Mouse (Mus musculus): Measurements from ENCODE around the gene Polr2l.

Polr2l gene

DNA sequence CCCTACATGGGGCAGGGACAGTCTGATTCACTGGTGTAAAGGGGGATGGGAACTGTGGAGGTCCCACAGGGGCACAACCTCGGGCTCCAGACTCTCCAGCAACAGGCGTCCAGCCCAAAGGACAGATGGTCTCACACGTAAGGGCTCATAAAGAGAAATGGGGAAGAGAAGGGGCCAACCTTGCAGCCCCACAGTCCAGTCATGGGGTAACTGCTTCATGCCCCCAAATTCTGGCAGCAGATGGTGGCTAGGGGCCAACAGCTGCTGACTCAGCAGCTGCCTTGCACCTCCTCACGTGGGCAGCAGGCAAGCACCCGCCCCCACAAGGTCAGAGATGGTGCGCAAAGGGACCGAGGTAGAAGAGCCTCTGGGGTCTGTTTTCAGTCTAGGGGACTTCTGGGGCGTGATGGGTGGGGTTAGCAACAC lies 42.7 kb downstream of the Polr2l start:
- Histone ChIP-seq H3K9me3 (ENCODE audit: low read length) (no peaks in the 10 kb centered on the region), H3K4me3 (replicated peaks; ENCODE audit: low read length) (0 out of 2 replicates have a peak overlapping the region, but pooled peaks have one; percentile 13), H3K36me3 (ENCODE audit: insufficient read depth, low read length) (peaks cover 40% of the 10 kb centered on the region), H3K27me3 (ENCODE audit: insufficient read depth, low read length) (no peaks in the 10 kb centered on the region), H3K4me1 (replicated peaks; ENCODE audit: low read depth, low read length) (peaks cover 91% of the 10 kb centered on the region)
- TF ChIP-seq CTCF (conservative IDR thresholded peaks at IDR 0.05; ENCODE audit: low read length) = no peak
- no peak for TF ChIP-seq NANOG (IDR thresholded peaks at IDR 0.05; ENCODE audit: borderline replicate concordance, low read length)
- TF ChIP-seq POU5F1 (IDR thresholded peaks at IDR 0.05; ENCODE audit: borderline replicate concordance, low read length) = no peak

GRCm38 (mm10) chr7:141431434-141432185 lies 43.3 kb downstream of the Polr2l start:
- Histone ChIP-seq H3K4me3 (replicated peaks; ENCODE audit: low read length) (0 out of 2 replicates have a peak overlapping the region, but pooled peaks have one; percentile 13), H3K4me1 (replicated peaks; ENCODE audit: low read depth, low read length) (peaks cover 91% of the 10 kb centered on the region), H3K36me3 (ENCODE audit: insufficient read depth, low read length) (peaks cover 40% of the 10 kb centered on the region), H3K9me3 (ENCODE audit: low read length) (no peaks in the 10 kb centered on the region), H3K27me3 (ENCODE audit: insufficient read depth, low read length) (no peaks in the 10 kb centered on the region)
- TF ChIP-seq CTCF (conservative IDR thresholded peaks at IDR 0.05; ENCODE audit: low read length) (no peak), POU5F1 (IDR thresholded peaks at IDR 0.05; ENCODE audit: borderline replicate concordance, low read length) (no peak), NANOG (IDR thresholded peaks at IDR 0.05; ENCODE audit: borderline replicate concordance, low read length) (no peak)

- Histone ChIP-seq H3K4me1 (replicated peaks; ENCODE audit: low read depth, low read length) (peaks cover 91% of the 10 kb centered on the region), H3K9me3 (ENCODE audit: low read length) (no peaks in the 10 kb centered on the region), H3K4me3 (replicated peaks; ENCODE audit: low read length) (peak overlapping the region; percentile 66; the same call in 1 of the 2 replicates), H3K27me3 (ENCODE audit: insufficient read depth, low read length) (no peaks in the 10 kb centered on the region), H3K36me3 (ENCODE audit: insufficient read depth, low read length) (peaks cover 40% of the 10 kb centered on the region)
- TF ChIP-seq NANOG (IDR thresholded peaks at IDR 0.05; ENCODE audit: borderline replicate concordance, low read length) (no peak), POU5F1 (IDR thresholded peaks at IDR 0.05; ENCODE audit: borderline replicate concordance, low read length) (no peak), CTCF (conservative IDR thresholded peaks at IDR 0.05; ENCODE audit: low read length) (no peak)
Observed at GRCm38 (mm10) chr7:141430585-141431240, 44.2 kb downstream of the Polr2l start.

DNA sequence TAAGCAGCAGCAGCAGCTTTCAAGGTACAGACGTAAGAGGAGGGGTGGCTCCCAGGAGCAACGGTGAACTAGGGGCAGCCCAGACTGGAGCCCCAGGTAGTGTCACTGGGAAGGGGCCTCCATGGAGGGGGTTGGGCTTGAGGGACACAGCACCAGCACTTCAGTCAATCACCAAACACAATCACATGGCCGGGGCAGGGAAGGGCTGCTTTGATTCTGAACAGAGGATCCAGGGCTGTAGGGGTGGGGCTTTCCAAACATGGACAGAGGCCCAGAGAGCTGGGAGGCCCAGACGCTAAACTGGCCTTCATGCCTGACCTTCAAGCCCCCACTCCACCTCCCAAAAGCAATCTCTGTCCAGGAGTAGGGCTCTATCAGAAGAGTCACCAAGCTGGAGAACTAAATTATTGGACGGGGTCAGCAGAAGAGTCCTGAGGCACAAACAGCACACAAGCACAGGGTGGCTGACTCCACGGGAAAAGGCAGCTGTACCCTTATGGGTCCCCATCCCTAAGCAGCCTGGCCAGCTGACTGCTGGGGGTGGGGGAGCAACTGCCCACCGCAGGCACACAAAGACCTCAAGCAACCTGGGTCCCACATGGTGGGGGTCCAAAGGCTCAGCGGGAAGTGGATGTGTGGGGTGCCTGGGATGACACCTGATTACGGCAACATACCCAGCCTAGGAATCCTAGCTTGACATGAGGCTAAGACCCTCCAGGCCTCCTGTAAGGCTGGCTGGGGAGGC lies 44.9 kb downstream of the Polr2l start:
- Histone ChIP-seq H3K36me3 (ENCODE audit: insufficient read depth, low read length) (peaks cover 40% of the 10 kb centered on the region), H3K9me3 (ENCODE audit: low read length) (no peaks in the 10 kb centered on the region)
- TF ChIP-seq CTCF (conservative IDR thresholded peaks at IDR 0.05; ENCODE audit: low read length) (no peak), POU5F1 (IDR thresholded peaks at IDR 0.05; ENCODE audit: borderline replicate concordance, low read length) (no peak), NANOG (IDR thresholded peaks at IDR 0.05; ENCODE audit: borderline replicate concordance, low read length) (no peak)

DNA sequence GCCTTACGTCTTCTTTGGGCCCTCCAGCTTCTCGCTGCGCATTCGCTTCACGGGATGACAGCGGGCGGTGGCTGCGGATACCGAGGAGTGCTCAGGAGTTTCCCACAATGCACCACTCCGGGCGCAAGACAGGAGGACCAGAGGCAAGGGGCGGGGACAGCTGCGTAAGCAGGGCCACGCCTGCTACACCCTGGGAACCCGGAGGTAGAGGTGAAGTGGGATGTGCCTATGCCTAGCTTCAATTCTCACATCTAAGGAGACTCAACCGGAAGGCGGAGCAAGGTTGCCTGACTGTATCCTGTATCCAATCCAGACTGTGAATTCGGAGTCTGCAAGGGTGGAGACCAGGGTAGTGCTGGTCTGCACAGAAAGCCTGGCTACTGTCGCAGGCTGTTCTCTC lies 45.6 kb downstream of the Polr2l start, which contains the start of gene Cend1:
Cend1 (minus strand) TSS at position 182 of the 400 bp plus-strand sequence.
- peaks cover 40% of the 10 kb centered on the region for H3K36me3 ChIP-seq (ENCODE audit: insufficient read depth, low read length)
- H3K4me3 ChIP-seq (replicated peaks; ENCODE audit: low read length) = peak within 1 kb of the TSS; percentile 66
- no peaks in the 10 kb centered on the region; the same call in 1 of the 2 replicates for H3K27me3 ChIP-seq (ENCODE audit: insufficient read depth, low read length)
- no peak for TF ChIP-seq CTCF (conservative IDR thresholded peaks at IDR 0.05; ENCODE audit: low read length)
- TF ChIP-seq NANOG (IDR thresholded peaks at IDR 0.05; ENCODE audit: borderline replicate concordance, low read length) = no peak
- TF ChIP-seq POU5F1 (IDR thresholded peaks at IDR 0.05; ENCODE audit: borderline replicate concordance, low read length) = no peak
- H3K9me3 ChIP-seq (ENCODE audit: low read length) = no peaks in the 10 kb centered on the region
- H3K4me1 ChIP-seq (replicated peaks; ENCODE audit: low read depth, low read length) = peaks cover 91% of the 10 kb centered on the region

More for the DNA sequence above, 44.9 kb downstream of the Polr2l start:
- Histone ChIP-seq H3K4me3 (replicated peaks; ENCODE audit: low read length) (peak overlapping the region; percentile 66), H3K4me1 (replicated peaks; ENCODE audit: low read depth, low read length) (peaks cover 92% of the 10 kb centered on the region), H3K27me3 (ENCODE audit: insufficient read depth, low read length) (no peaks in the 10 kb centered on the region; the same call in 1 of the 2 replicates)

DNA sequence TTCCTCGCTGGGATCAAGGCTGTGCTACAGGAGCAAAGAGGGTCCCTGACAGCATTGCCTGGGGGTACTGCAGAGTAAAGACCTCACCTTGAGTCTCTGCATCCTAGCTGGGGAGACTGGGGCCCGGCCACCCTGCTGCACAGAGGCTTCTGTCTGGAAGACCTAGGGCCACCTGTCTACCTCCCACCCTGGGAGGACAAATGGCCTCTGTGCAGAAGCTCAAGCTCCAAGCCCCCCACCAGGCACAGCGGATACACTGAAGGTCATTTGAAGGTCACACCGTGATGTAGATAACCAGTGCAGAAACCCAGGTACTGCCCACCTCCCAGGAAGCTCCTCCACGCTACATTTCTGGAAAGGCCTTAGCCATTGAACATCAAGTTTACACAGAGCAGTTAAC lies 46.2 kb downstream of the Polr2l start:
- Histone ChIP-seq H3K4me3 (replicated peaks; ENCODE audit: low read length) (peak overlapping the region; percentile 66), H3K4me1 (replicated peaks; ENCODE audit: low read depth, low read length) (peaks cover 86% of the 10 kb centered on the region), H3K9me3 (ENCODE audit: low read length) (no peaks in the 10 kb centered on the region), H3K36me3 (ENCODE audit: insufficient read depth, low read length) (peaks cover 37% of the 10 kb centered on the region), H3K27me3 (ENCODE audit: insufficient read depth, low read length) (no peaks in the 10 kb centered on the region; the same call in 1 of the 2 replicates)
- no peak for TF ChIP-seq NANOG (IDR thresholded peaks at IDR 0.05; ENCODE audit: borderline replicate concordance, low read length)
- TF ChIP-seq CTCF (conservative IDR thresholded peaks at IDR 0.05; ENCODE audit: low read length) = no peak
- TF ChIP-seq POU5F1 (IDR thresholded peaks at IDR 0.05; ENCODE audit: borderline replicate concordance, low read length) = no peak

GRCm38 (mm10) chr7:141426948-141427730 lies 47.8 kb downstream of the Polr2l start:
- H3K36me3 ChIP-seq (ENCODE audit: insufficient read depth, low read length) = peaks cover 21% of the 10 kb centered on the region
- H3K4me3 ChIP-seq (replicated peaks; ENCODE audit: low read length) = peak overlapping the region; percentile 46; the same call in 1 of the 2 replicates
- H3K27me3 ChIP-seq (ENCODE audit: insufficient read depth, low read length) = no peaks in the 10 kb centered on the region; the same call in 1 of the 2 replicates
- peaks cover 72% of the 10 kb centered on the region for H3K4me1 ChIP-seq (replicated peaks; ENCODE audit: low read depth, low read length)
- TF ChIP-seq CTCF (conservative IDR thresholded peaks at IDR 0.05; ENCODE audit: low read length) (no peak), NANOG (IDR thresholded peaks at IDR 0.05; ENCODE audit: borderline replicate concordance, low read length) (no peak), POU5F1 (IDR thresholded peaks at IDR 0.05; ENCODE audit: borderline replicate concordance, low read length) (no peak)
- H3K9me3 ChIP-seq (ENCODE audit: low read length) = no peaks in the 10 kb centered on the region
